Mouse (Mus musculus): ENCODE data around the gene Map3k20. TPM values are rescaled to one million over a fixed set of nuclear protein-coding genes. Genes with fewer than 3 reads are reported as not detected.

The Map3k20 gene
- polyA plus RNA-seq, 1 experiment from 2014 or later: 46.4 TPM

DNA sequence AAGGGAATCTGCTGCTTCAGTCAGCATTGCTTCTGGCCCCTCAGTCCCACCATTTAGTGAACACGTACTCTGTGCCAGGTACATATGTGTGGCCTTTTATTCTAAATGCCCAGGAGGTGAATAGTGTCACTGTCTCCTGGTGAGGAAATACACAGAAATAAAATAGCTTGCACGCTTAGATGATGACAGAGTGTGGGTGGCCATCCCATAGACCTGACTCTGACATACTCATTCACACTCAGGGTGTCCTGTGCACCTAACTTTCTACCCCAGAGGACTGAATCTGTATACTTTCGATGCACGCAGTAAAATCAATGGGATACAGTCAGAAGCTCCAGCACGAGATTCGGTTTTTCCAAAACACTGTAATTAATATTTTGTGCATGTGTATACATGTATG is 18.0 kb upstream of the Map3k20 start:
- Histone ChIP-seq H3K4me2 (ENCODE audit: low read depth, low read length) (no peak overlapping the region), H3K36me3 (ENCODE audit: control insufficient read depth, insufficient read depth) (no peaks in the 10 kb centered on the region; the same call in 1 of the 2 replicates), H3K9ac (ENCODE audit: low read length) (no peak overlapping the region), H3K27me3 (ENCODE audit: control insufficient read depth, insufficient read depth, low read length) (no peaks in the 10 kb centered on the region), H3K4me3 (ENCODE audit: low read length) (no peak overlapping the region), H3K27ac (ENCODE audit: low read length) (no peak overlapping the region), H3K4me1 (ENCODE audit: control insufficient read depth, insufficient read depth, low read length) (peaks cover 7% of the 10 kb centered on the region), H3K9me3 (replicated peaks; ENCODE audit: control insufficient read depth, low read length) (peaks cover 5% of the 10 kb centered on the region)
- ATAC-seq (replicated peaks; ENCODE audit: extremely low read depth, insufficient read depth, low FRiP score): no peak
- 84% methylated on average over 6 of the region's 6 CpGs for WGBS

DNA sequence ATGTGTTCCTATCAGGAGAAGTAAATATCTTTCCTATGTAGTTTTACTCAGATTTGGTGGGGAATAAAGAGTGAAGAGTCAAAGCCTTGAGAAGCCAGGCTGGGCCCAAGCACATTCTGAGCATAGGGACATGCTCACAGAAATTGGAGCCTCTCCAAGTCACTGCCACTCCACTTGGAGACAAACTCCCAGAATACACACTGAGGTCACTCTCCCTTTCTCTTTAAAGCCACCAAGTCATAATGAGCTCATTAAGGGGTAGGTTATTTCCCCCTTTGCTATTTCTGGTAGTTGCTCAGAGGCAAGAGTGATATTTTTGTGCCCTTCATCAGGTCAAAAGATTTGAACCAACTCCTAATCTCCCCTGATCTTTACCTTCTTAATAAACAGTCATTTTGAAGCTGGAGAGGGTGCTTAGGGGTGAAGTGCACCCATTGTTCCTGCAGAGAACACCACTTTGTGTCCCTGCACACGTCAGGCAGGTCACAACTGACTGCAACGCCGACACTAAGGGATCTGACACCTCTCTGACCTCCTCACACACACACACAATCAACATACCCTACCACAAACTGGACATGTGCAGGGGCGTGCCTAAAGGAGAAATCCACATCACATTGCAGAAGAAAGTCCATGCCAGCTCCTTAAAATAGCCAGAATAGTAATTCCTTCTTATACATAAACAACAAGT is 15.6 kb upstream of the Map3k20 start:
- Histone ChIP-seq H3K36me3 (ENCODE audit: control insufficient read depth, insufficient read depth) (no peaks in the 10 kb centered on the region; the same call in 1 of the 2 replicates), H3K4me1 (ENCODE audit: control insufficient read depth, insufficient read depth, low read length) (peaks cover 7% of the 10 kb centered on the region), H3K4me2 (ENCODE audit: low read depth, low read length) (peak overlapping the region; percentile 54), H3K27me3 (ENCODE audit: control insufficient read depth, insufficient read depth, low read length) (no peaks in the 10 kb centered on the region), H3K9ac (ENCODE audit: low read length) (peak overlapping the region; percentile 47), H3K9me3 (replicated peaks; ENCODE audit: control insufficient read depth, low read length) (peaks cover 5% of the 10 kb centered on the region), H3K27ac (ENCODE audit: low read length) (peak overlapping the region; percentile 98), H3K4me3 (ENCODE audit: low read length) (peak overlapping the region; percentile 7; the same call in 1 of the 2 replicates)
- 42% methylated on average over 4 of the region's 4 CpGs for WGBS
- ATAC-seq (replicated peaks; ENCODE audit: extremely low read depth, insufficient read depth, low FRiP score): peak; percentile 95

DNA sequence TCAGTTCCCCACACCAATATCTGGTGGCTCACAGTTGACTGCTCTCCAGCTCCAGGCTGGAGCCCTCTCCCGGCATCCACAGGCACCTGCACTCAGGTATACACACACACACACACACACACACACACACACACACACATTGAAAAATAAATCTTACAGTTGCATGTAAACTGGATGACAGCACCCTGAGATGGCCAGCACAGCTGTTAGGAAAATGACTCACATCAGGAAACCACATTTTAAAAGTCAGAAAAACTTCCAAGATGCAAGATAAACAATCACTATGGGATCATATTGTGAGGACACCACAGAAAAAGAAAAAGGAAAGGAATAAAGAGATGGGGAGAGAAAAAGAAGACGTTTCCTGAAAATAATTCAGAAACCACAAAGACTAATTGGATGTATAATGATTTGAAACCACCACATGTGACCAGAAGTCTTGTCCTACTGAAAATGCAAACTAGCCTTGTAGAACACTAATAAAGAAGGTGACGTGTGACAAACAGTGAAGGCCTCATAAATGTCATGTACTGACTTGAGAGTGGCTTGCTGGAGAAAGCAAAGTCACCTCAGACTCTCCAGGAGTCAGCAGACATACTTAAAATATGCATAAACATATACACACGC is 7.1 kb upstream of the Map3k20 start:
- Histone ChIP-seq H3K9me3 (replicated peaks; ENCODE audit: control insufficient read depth, low read length) (no peaks in the 10 kb centered on the region), H3K4me2 (ENCODE audit: low read depth, low read length) (no peak overlapping the region), H3K4me3 (ENCODE audit: low read length) (no peak overlapping the region), H3K27ac (ENCODE audit: low read length) (no peak overlapping the region), H3K4me1 (ENCODE audit: control insufficient read depth, insufficient read depth, low read length) (peaks cover 6% of the 10 kb centered on the region; the same call in 1 of the 2 replicates), H3K9ac (ENCODE audit: low read length) (no peak overlapping the region), H3K36me3 (ENCODE audit: control insufficient read depth, insufficient read depth) (no peaks in the 10 kb centered on the region), H3K27me3 (ENCODE audit: control insufficient read depth, insufficient read depth, low read length) (no peaks in the 10 kb centered on the region)
- ATAC-seq (replicated peaks; ENCODE audit: extremely low read depth, insufficient read depth, low FRiP score): no peak
- WGBS: 76% methylated on average over 4 of the region's 4 CpGs

- Histone ChIP-seq H3K27ac (ENCODE audit: low read length) (no peak overlapping the region), H3K9ac (ENCODE audit: low read length) (no peak overlapping the region), H3K36me3 (ENCODE audit: control insufficient read depth, insufficient read depth) (no peaks in the 10 kb centered on the region), H3K9me3 (replicated peaks; ENCODE audit: control insufficient read depth, low read length) (no peaks in the 10 kb centered on the region), H3K27me3 (ENCODE audit: control insufficient read depth, insufficient read depth, low read length) (no peaks in the 10 kb centered on the region), H3K4me1 (ENCODE audit: control insufficient read depth, insufficient read depth, low read length) (peaks cover 19% of the 10 kb centered on the region), H3K4me3 (ENCODE audit: low read length) (no peak overlapping the region), H3K4me2 (ENCODE audit: low read depth, low read length) (no peak overlapping the region)
- WGBS: 92% methylated on average over 5 of the region's 5 CpGs
- ATAC-seq (replicated peaks; ENCODE audit: extremely low read depth, insufficient read depth, low FRiP score): no peak
Observed at GRCm38 (mm10) chr2:72280524-72280923, 4.9 kb upstream of the Map3k20 start.

GRCm38 (mm10) chr2:72281971-72282370 is 3.5 kb upstream of the Map3k20 start:
- Histone ChIP-seq H3K27ac (ENCODE audit: low read length) (no peak overlapping the region), H3K4me3 (ENCODE audit: low read length) (no peak overlapping the region), H3K9ac (ENCODE audit: low read length) (no peak overlapping the region), H3K27me3 (ENCODE audit: control insufficient read depth, insufficient read depth, low read length) (no peaks in the 10 kb centered on the region), H3K4me1 (ENCODE audit: control insufficient read depth, insufficient read depth, low read length) (peaks cover 19% of the 10 kb centered on the region), H3K36me3 (ENCODE audit: control insufficient read depth, insufficient read depth) (no peaks in the 10 kb centered on the region), H3K9me3 (replicated peaks; ENCODE audit: control insufficient read depth, low read length) (no peaks in the 10 kb centered on the region), H3K4me2 (ENCODE audit: low read depth, low read length) (no peak overlapping the region)
- WGBS: 88% methylated on average over 14 of the region's 14 CpGs
- no peak for ATAC-seq (replicated peaks; ENCODE audit: extremely low read depth, insufficient read depth, low FRiP score)

DNA sequence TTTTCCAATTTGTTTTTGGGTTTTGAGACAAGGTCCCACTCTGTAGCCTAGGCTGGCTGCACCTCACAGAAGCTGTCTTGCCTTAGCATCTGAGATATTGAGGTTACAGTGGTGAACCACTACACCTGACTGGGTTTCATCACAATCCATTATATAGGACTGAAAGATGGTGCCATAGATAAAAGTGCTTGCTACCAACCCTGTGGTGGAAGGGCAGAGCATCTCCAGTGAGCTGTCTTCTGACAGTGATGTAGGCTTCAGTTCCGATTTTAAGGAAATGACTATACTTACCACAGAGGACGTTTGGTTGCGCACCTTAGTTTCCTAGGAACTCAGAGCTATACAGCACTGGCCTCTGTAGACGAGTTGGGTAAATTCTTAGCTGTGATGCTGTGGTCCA is 2.7 kb upstream of the Map3k20 start:
- WGBS: 68% methylated on average over 4 of the region's 4 CpGs

DNA sequence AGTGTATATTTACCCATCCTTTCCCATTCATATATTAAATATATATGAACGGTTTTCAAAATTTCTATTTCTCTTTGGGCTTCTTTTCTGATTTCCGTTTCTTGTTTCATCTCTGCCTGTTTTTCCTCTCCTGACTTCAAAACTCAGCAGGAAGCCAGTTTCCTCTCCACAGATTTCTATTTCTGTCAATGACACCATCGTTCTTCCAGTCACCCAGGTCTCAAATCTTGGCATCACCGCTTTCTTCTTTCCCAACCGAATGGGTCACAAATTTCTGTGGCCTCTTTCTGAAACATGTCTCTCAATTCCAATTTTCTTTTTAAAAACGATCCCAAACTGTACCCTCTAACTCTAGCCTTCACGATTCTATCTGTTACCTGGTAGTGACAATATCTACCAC is 748 bp upstream of the Map3k20 start:
- H3K36me3 ChIP-seq (ENCODE audit: control insufficient read depth, insufficient read depth): no peaks in the 10 kb centered on the region
- H3K4me1 ChIP-seq (ENCODE audit: control insufficient read depth, insufficient read depth, low read length): peaks cover 40% of the 10 kb centered on the region
- no peaks in the 10 kb centered on the region for H3K9me3 ChIP-seq (replicated peaks; ENCODE audit: control insufficient read depth, low read length)
- H3K4me3 ChIP-seq (ENCODE audit: low read length): peak overlapping the region; percentile 89
- H3K27me3 ChIP-seq (ENCODE audit: control insufficient read depth, insufficient read depth, low read length): no peaks in the 10 kb centered on the region
- no peak for ATAC-seq (replicated peaks; ENCODE audit: extremely low read depth, insufficient read depth, low FRiP score)
- H3K9ac ChIP-seq (ENCODE audit: low read length): peak overlapping the region; percentile 98
- peak overlapping the region; percentile 59 for H3K4me2 ChIP-seq (ENCODE audit: low read depth, low read length)
- peak overlapping the region; percentile 94 for H3K27ac ChIP-seq (ENCODE audit: low read length)
- WGBS: 39% methylated on average over 7 of the region's 7 CpGs

More for the DNA sequence above, 2.7 kb upstream of the Map3k20 start:
- H3K27ac ChIP-seq (ENCODE audit: low read length): peak overlapping the region; percentile 30; the same call in 1 of the 2 replicates
- no peak for ATAC-seq (replicated peaks; ENCODE audit: extremely low read depth, insufficient read depth, low FRiP score)
- H3K4me2 ChIP-seq (ENCODE audit: low read depth, low read length): no peak overlapping the region
- peaks cover 26% of the 10 kb centered on the region for H3K4me1 ChIP-seq (ENCODE audit: control insufficient read depth, insufficient read depth, low read length)
- H3K36me3 ChIP-seq (ENCODE audit: control insufficient read depth, insufficient read depth): no peaks in the 10 kb centered on the region
- no peak overlapping the region for H3K4me3 ChIP-seq (ENCODE audit: low read length)
- H3K27me3 ChIP-seq (ENCODE audit: control insufficient read depth, insufficient read depth, low read length): no peaks in the 10 kb centered on the region
- no peak overlapping the region for H3K9ac ChIP-seq (ENCODE audit: low read length)
- no peaks in the 10 kb centered on the region for H3K9me3 ChIP-seq (replicated peaks; ENCODE audit: control insufficient read depth, low read length)

GRCm38 (mm10) chr2:72285888-72286661 is 638 bp downstream of the Map3k20 start:
- peaks cover 43% of the 10 kb centered on the region for H3K4me1 ChIP-seq (ENCODE audit: control insufficient read depth, insufficient read depth, low read length)
- H3K9ac ChIP-seq (ENCODE audit: low read length): peak overlapping the region; percentile 98
- no peaks in the 10 kb centered on the region for H3K9me3 ChIP-seq (replicated peaks; ENCODE audit: control insufficient read depth, low read length)
- H3K27me3 ChIP-seq (ENCODE audit: control insufficient read depth, insufficient read depth, low read length): no peaks in the 10 kb centered on the region
- peak overlapping the region; percentile 94 for H3K27ac ChIP-seq (ENCODE audit: low read length)
- no peaks in the 10 kb centered on the region for H3K36me3 ChIP-seq (ENCODE audit: control insufficient read depth, insufficient read depth)
- ATAC-seq (replicated peaks; ENCODE audit: extremely low read depth, insufficient read depth, low FRiP score): peak; percentile 54; the same call in 1 of the 2 replicates
- H3K4me2 ChIP-seq (ENCODE audit: low read depth, low read length): peak overlapping the region; percentile 59
- WGBS: under 1% methylated on average over 52 of the region's 60 CpGs
- H3K4me3 ChIP-seq (ENCODE audit: low read length): peak overlapping the region; percentile 89
